In the genomic region with DNA sequence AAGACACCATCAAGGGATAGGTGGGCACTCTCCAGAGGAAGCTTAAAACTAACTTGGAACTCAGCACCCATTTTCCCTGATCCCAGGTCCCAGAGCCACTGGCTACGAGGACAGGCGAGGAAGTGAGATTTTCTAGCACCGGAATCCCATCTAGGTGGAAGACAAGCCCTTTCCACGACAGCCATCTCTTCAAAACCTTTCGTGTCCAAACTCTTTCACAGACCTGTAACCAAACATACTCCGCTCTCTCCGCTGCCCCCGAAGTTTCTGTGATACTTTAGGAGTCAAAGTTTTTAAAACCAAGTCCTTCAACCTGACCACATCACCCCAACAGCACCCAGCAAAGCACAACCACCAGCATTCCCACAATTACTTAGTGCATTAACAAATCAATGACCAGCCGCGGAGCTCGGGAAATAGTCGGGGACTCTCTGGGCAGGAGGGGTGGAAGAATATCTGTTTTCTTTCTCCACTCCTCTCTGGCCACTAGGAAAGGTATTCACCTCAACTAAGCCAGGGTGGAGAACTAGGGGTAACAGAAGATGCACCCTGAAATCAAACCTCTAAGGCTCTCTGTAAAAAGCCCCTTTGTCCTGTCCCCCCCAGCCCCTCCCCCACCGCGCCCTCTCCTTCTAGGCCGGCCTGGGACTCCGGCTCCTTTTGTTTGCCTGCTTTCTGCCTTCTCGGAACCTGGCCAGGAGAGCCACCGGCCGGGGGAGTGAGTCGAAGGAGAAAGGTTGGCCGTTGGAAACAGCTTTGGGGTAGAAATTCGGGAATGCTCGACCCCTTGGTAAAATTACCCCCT, we compare ENCODE assay signal across 8 mouse cellular contexts. TPM values are rescaled to one million over a fixed set of nuclear protein-coding genes. Genes with fewer than 3 reads are reported as not detected.
DNase-seq lines count a peak whose midpoint lies in the region; ATAC-seq lines count a peak whose summit lies in the region.

No protein-coding gene starts in this region.

- peaks cover 7 to 19% of the 10 kb centered on the region in 2 experiments for H3K4me1 ChIP-seq in heart, embryonic 14.5 days (ENCODE audit: control insufficient read depth in 2 of 2, insufficient read depth in 2 of 2, low read length in 2 of 2)
- H3K4me1 ChIP-seq in hindbrain, embryonic 13.5 days (replicated peaks) = peaks cover 60% of the 10 kb centered on the region
- H3K4me1 ChIP-seq in midbrain, embryonic 16.5 days (ENCODE audit: control insufficient read depth, insufficient read depth, low read length) = peaks cover 35% of the 10 kb centered on the region

- peak overlapping the region; percentile 53 to 58 for H3K4me3 ChIP-seq in heart, embryonic 14.5 days (ENCODE audit: control insufficient read depth in 1 of 2, insufficient read depth in 1 of 2, low read depth in 1 of 2, low read length in 2 of 2)
- H3K4me3 ChIP-seq in hindbrain, embryonic 13.5 days = peak overlapping the region; percentile 51
- H3K4me3 ChIP-seq in midbrain, embryonic 16.5 days (ENCODE audit: low read depth, low read length) = peak overlapping the region; percentile 62

- peak overlapping the region; percentile 51; the same call in 1 of the 2 replicates for H3K9ac ChIP-seq in heart, embryonic 14.5 days (ENCODE audit: low read length)
- peak overlapping the region; percentile 66 for H3K9ac ChIP-seq in hindbrain, embryonic 13.5 days
- peak overlapping the region; percentile 49 for H3K9ac ChIP-seq in midbrain, embryonic 16.5 days (ENCODE audit: low read depth, low read length)

- 3% methylated on average over 23 of the region's 23 CpGs for WGBS in heart, embryonic 14.5 days
- whole genome bisulfite sequencing in hindbrain, embryonic 13.5 days = under 1% methylated on average over 22 of the region's 23 CpGs
- WGBS in midbrain, embryonic 16.5 days = 2% methylated on average over 23 of the region's 23 CpGs

- peak overlapping the region; percentile 91 for H3K4me2 ChIP-seq in heart, embryonic 14.5 days (ENCODE audit: low read length)
- H3K4me2 ChIP-seq in hindbrain, embryonic 13.5 days = peak overlapping the region; percentile 80
- peak overlapping the region; percentile 91 for H3K4me2 ChIP-seq in midbrain, embryonic 16.5 days (ENCODE audit: low read length)

- no peak for ATAC-seq in heart, embryonic 14.5 days (ENCODE audit: insufficient number of reproducible peaks, insufficient read depth, low FRiP score, low read depth)
- ATAC-seq in hindbrain, embryonic 13.5 days (ENCODE audit: low FRiP score) = no peak
- 0 out of 2 replicates have a peak, but pooled peaks have one; percentile 7 for ATAC-seq in midbrain, embryonic 16.5 days

- H3K27me3 ChIP-seq in heart, embryonic 14.5 days (ENCODE audit: control insufficient read depth, insufficient read depth, low read length) = peaks cover 54% of the 10 kb centered on the region
- H3K27me3 ChIP-seq in hindbrain, embryonic 13.5 days = 0 out of 2 replicates have a peak, but pooled peaks cover 16% of the 10 kb centered on the region
- H3K27me3 ChIP-seq in midbrain, embryonic 16.5 days (ENCODE audit: control insufficient read depth, insufficient read depth, low read depth, low read length) = peaks cover 3% of the 10 kb centered on the region; the same call in 1 of the 2 replicates

- no peaks in the 10 kb centered on the region for H3K36me3 ChIP-seq in heart, embryonic 14.5 days (ENCODE audit: control insufficient read depth, insufficient read depth, low read length)
- no peaks in the 10 kb centered on the region for H3K36me3 ChIP-seq in hindbrain, embryonic 13.5 days
- H3K36me3 ChIP-seq in midbrain, embryonic 16.5 days (ENCODE audit: control insufficient read depth, insufficient read depth, low read length) = no peaks in the 10 kb centered on the region

- H3K27ac ChIP-seq in heart, embryonic 14.5 days (replicated peaks in 1 of 2; ENCODE audit: control insufficient read depth in 1 of 2, insufficient read depth in 1 of 2, low read depth in 2 of 2, low read length in 2 of 2) = no peak overlapping the region
- 0 out of 2 replicates have a peak overlapping the region, but pooled peaks have one; percentile 35 for H3K27ac ChIP-seq in hindbrain, embryonic 13.5 days
- no peak overlapping the region; the same call in 1 of the 2 replicates for H3K27ac ChIP-seq in midbrain, embryonic 16.5 days (ENCODE audit: low read length)

- intact Hi-C loops in heart, postnatal 36 days (cut with DNase I) = no loop called here
- intact Hi-C loops in left cerebral cortex, postnatal 10 days (cut with DNase I) = no loop called here

- no peak for DNase-seq in heart, postnatal 36 days
- DNase-seq in Muller cell, postnatal 12 days (ENCODE audit: inconsistent ontology term) = peak; percentile 43
- no peak for DNase-seq in cerebellum, postnatal 25 days
- DNase-seq in cerebellum, postnatal 36 days = no peak
- no peak for DNase-seq in left cerebral cortex, postnatal 10 days (ENCODE audit: extremely low spot score in 1 of 2, low spot score in 2 of 2)

- no peaks in the 10 kb centered on the region for H3K9me3 ChIP-seq in heart, embryonic 14.5 days (ENCODE audit: control insufficient read depth, low read length)
- no peaks in the 10 kb centered on the region for H3K9me3 ChIP-seq in hindbrain, embryonic 13.5 days
- H3K9me3 ChIP-seq in midbrain, embryonic 16.5 days (replicated peaks; ENCODE audit: control insufficient read depth, low read length, poor library complexity, severe bottlenecking) = no peaks in the 10 kb centered on the region

RNA-seq across cellular contexts. Expression of a gene that starts 0.9 kb away (rescaled TPM):
- polyA plus RNA-seq in heart, embryonic 14.5 days (2014; fragmentation: Nextera tagmentation; extraction: Ambion mirVana) = 0.08 and 0.30 TPM in 2 replicates
- not detected for total RNA-seq in heart, postnatal 36 days (2021)
- 3.4 and 3.5 TPM in 2 replicates for polyA plus RNA-seq in hindbrain, embryonic 13.5 days (2015; fragmentation: Nextera tagmentation; extraction: Ambion mirVana)
- polyA plus RNA-seq in midbrain, embryonic 16.5 days (2015; fragmentation: Nextera tagmentation; extraction: Ambion mirVana) = 1.5 and 3.0 TPM in 2 replicates
- total RNA-seq in left cerebral cortex, postnatal 10 days (2021) = 1 to 10 TPM; 3.7 to 4.4 TPM

RNA-seq across cellular contexts. Expression of a gene that starts 20.6 kb away (rescaled TPM):
- not detected in 2 replicates for polyA plus RNA-seq in heart, embryonic 14.5 days (2014; fragmentation: Nextera tagmentation; extraction: Ambion mirVana)
- total RNA-seq in heart, postnatal 36 days (2021) = not detected
- not detected in 2 replicates for polyA plus RNA-seq in hindbrain, embryonic 13.5 days (2015; fragmentation: Nextera tagmentation; extraction: Ambion mirVana)
- polyA plus RNA-seq in midbrain, embryonic 16.5 days (2015; fragmentation: Nextera tagmentation; extraction: Ambion mirVana) = not detected in 2 replicates
- total RNA-seq in left cerebral cortex, postnatal 10 days (2021) = 1 to 10 TPM in 1 of 2 experiments, under 1 TPM in 1; 0.97 to 1.2 TPM

RNA-seq across cellular contexts. Expression of a gene that starts 27.5 kb away (rescaled TPM):
- not detected in 2 replicates for polyA plus RNA-seq in heart, embryonic 14.5 days (2014; fragmentation: Nextera tagmentation; extraction: Ambion mirVana)
- total RNA-seq in heart, postnatal 36 days (2021) = not detected
- 0.16 and 0.26 TPM in 2 replicates for polyA plus RNA-seq in hindbrain, embryonic 13.5 days (2015; fragmentation: Nextera tagmentation; extraction: Ambion mirVana)
- 0.72 and 0.77 TPM in 2 replicates for polyA plus RNA-seq in midbrain, embryonic 16.5 days (2015; fragmentation: Nextera tagmentation; extraction: Ambion mirVana)
- total RNA-seq in left cerebral cortex, postnatal 10 days (2021) = 1 to 10 TPM; 7.4 to 9.0 TPM
